Mouse (Mus musculus) liver, embryonic 12.5 days (tissue): ENCODE measurements around the gene R3hdm4. TPM values are rescaled to one million over a fixed set of nuclear protein-coding genes. Genes with fewer than 3 reads are reported as not detected.
"Not testable (repeated sequence)": the region's sequence is repeated elsewhere in the genome, so short reads cannot be mapped to it uniquely, and the experiment has no call there.

ENCODE experiments used
- ATAC-seq: fragments of 200-750 bp; cut with Nextera tagmentation; 2 replicates; pipeline ENCODE4 v1.8.0; 2017; ENCODE audit warnings: moderate number of reproducible peaks, mild to moderate bottlenecking, moderate library complexity
- H3K27ac ChIP-seq: fragments of 300-500 bp; sonication (generic); 2 replicates; pipeline ENCODE4 v1.5.1; 2016; ENCODE audit warnings: mild to moderate bottlenecking
- H3K27me3 ChIP-seq: fragments of 300-500 bp; sonication (generic); replicated peaks from 2 replicates; pipeline ENCODE4 v1.6.1; 2016; ENCODE audit warnings: mild to moderate bottlenecking, moderate library complexity
- H3K36me3 ChIP-seq: fragments of 300-500 bp; sonication (generic); 2 replicates; pipeline ENCODE4 v1.6.1; 2016; ENCODE audit warnings: mild to moderate bottlenecking, moderate library complexity
- H3K4me1 ChIP-seq: fragments of 300-500 bp; sonication (generic); 2 replicates; pipeline ENCODE4 v1.6.1; 2016
- H3K4me2 ChIP-seq: fragments of 300-500 bp; sonication (generic); 2 replicates; pipeline ENCODE4 v1.6.1; 2016; ENCODE audit warnings: mild to moderate bottlenecking, moderate library complexity
- H3K4me3 ChIP-seq: fragments of 300-500 bp; sonication (generic); 2 replicates; pipeline ENCODE4 v1.5.1; 2016; ENCODE audit warnings: mild to moderate bottlenecking, moderate library complexity
- H3K9ac ChIP-seq: fragments of 300-500 bp; sonication (generic); 2 replicates; pipeline ENCODE4 v1.6.1; 2016; ENCODE audit warnings: mild to moderate bottlenecking, moderate library complexity
- H3K9me3 ChIP-seq: fragments of 300-500 bp; sonication (generic); replicated peaks from 2 replicates; pipeline ENCODE4 v1.6.1; 2016; ENCODE audit warnings: mild to moderate bottlenecking, moderate library complexity
- WGBS: fragments of 180-500 bp; shearing (Covaris S2); methylation state at CpG from one replicate; pipeline ENCODE4 v1.1.7; 2016; ENCODE audit not compliant: insufficient replicate concordance; 5-methylcytosine and 5-hydroxymethylcytosine counted together
- polyA plus RNA-seq: library from polyadenylated mRNA; unstranded; fragments of >200 nt; fragmentation: Nextera tagmentation; extraction: Ambion mirVana; gene quantifications from 2 replicates; pipeline ENCODE4 v1.2.1, GENCODE M21; 2016

Gene R3hdm4
- 67.5 and 74.1 TPM in 2 replicates for polyA plus RNA-seq

GRCm38 (mm10) chr10:79920958-79921535 is at the start of gene R3hdm4:
Gene R3hdm4, minus strand, starts transcription at chr10:79921208.
- H3K4me3 ChIP-seq = peak within 1 kb of the TSS; percentile 30
- peaks cover 68% of the 10 kb centered on the region for H3K27me3 ChIP-seq
- no peak for ATAC-seq
- whole genome bisulfite sequencing = 11% methylated on average over 41 of the region's 41 CpGs
- no peak within 1 kb of the TSS; the same call in 1 of the 2 replicates for H3K9ac ChIP-seq
- H3K4me2 ChIP-seq = peak within 1 kb of the TSS; percentile 55
- no peak within 1 kb of the TSS for H3K27ac ChIP-seq
- H3K4me1 ChIP-seq = peaks cover 74% of the 10 kb centered on the region
- H3K9me3 ChIP-seq = no peaks in the 10 kb centered on the region
- no peaks in the 10 kb centered on the region for H3K36me3 ChIP-seq

- Histone ChIP-seq H3K36me3 (peaks cover 48% of the 10 kb centered on the region), H3K27me3 (peaks cover 62% of the 10 kb centered on the region), H3K4me2 (peak within 1 kb of the TSS; percentile 61), H3K9me3 (peaks cover 5% of the 10 kb centered on the region), H3K4me3 (peak within 1 kb of the TSS; percentile 36), H3K9ac (0 out of 2 replicates have a peak within 1 kb of the TSS, but pooled peaks have one; percentile 24), H3K4me1 (peaks cover 7% of the 10 kb centered on the region), H3K27ac (no peak within 1 kb of the TSS)
- 8% methylated on average over 47 of the region's 47 CpGs for WGBS
- no peak for ATAC-seq
Measured at GRCm38 (mm10) chr10:79970415-79971182, 49.6 kb upstream of the R3hdm4 start, which contains the start of gene Grin3b. Gene Grin3b, plus strand, starts transcription at chr10:79970715.

GRCm38 (mm10) chr10:79969124-79969568 is 48.1 kb upstream of the R3hdm4 start:
- H3K4me2 ChIP-seq = no peak overlapping the region
- H3K27me3 ChIP-seq = peaks cover 62% of the 10 kb centered on the region
- peaks cover 7% of the 10 kb centered on the region for H3K4me1 ChIP-seq
- no peak for ATAC-seq
- no peaks in the 10 kb centered on the region for H3K9me3 ChIP-seq
- H3K27ac ChIP-seq = no peak overlapping the region
- peaks cover 49% of the 10 kb centered on the region for H3K36me3 ChIP-seq
- WGBS = 30% methylated on average over 3 of the region's 3 CpGs
- no peak overlapping the region for H3K4me3 ChIP-seq
- no peak overlapping the region for H3K9ac ChIP-seq

- Histone ChIP-seq H3K4me3 (no peak overlapping the region), H3K36me3 (peaks cover 55% of the 10 kb centered on the region), H3K9me3 (no peaks in the 10 kb centered on the region), H3K27me3 (peaks cover 54% of the 10 kb centered on the region), H3K27ac (no peak overlapping the region), H3K4me1 (peaks cover 7% of the 10 kb centered on the region), H3K9ac (no peak overlapping the region), H3K4me2 (no peak overlapping the region)
- no peak for ATAC-seq
- 83% methylated on average over 1 of the region's 1 CpGs for WGBS
Measured at GRCm38 (mm10) chr10:79968181-79968580, 47.2 kb upstream of the R3hdm4 start.

GRCm38 (mm10) chr10:79966886-79967400 is 45.9 kb upstream of the R3hdm4 start:
- H3K27ac ChIP-seq = no peak overlapping the region
- peaks cover 67% of the 10 kb centered on the region for H3K36me3 ChIP-seq
- H3K9ac ChIP-seq = no peak overlapping the region
- 75% methylated on average over 5 of the region's 5 CpGs for WGBS
- no peak for ATAC-seq
- no peaks in the 10 kb centered on the region for H3K9me3 ChIP-seq
- no peak overlapping the region for H3K4me2 ChIP-seq
- H3K4me1 ChIP-seq = peaks cover 7% of the 10 kb centered on the region
- peaks cover 41% of the 10 kb centered on the region for H3K27me3 ChIP-seq
- no peak overlapping the region for H3K4me3 ChIP-seq

- 82% methylated on average over 5 of the region's 5 CpGs for WGBS
- H3K36me3 ChIP-seq = peaks cover 76% of the 10 kb centered on the region
- no peak for ATAC-seq
Measured at GRCm38 (mm10) chr10:79965325-79965724, 44.3 kb upstream of the R3hdm4 start.

GRCm38 (mm10) chr10:79964727-79965126 is 43.7 kb upstream of the R3hdm4 start:
- no peak for ATAC-seq
- Histone ChIP-seq H3K27me3 (peaks cover 19% of the 10 kb centered on the region), H3K36me3 (peaks cover 76% of the 10 kb centered on the region), H3K9ac (no peak overlapping the region), H3K27ac (no peak overlapping the region), H3K4me1 (peaks cover 16% of the 10 kb centered on the region), H3K4me2 (no peak overlapping the region), H3K4me3 (no peak overlapping the region), H3K9me3 (no peaks in the 10 kb centered on the region)
- WGBS = 86% methylated on average over 7 of the region's 7 CpGs

More at GRCm38 (mm10) chr10:79965325-79965724, 44.3 kb upstream of the R3hdm4 start:
- Histone ChIP-seq H3K4me3 (no peak overlapping the region), H3K9ac (no peak overlapping the region), H3K27me3 (peaks cover 25% of the 10 kb centered on the region), H3K27ac (no peak overlapping the region), H3K4me2 (no peak overlapping the region), H3K4me1 (peaks cover 15% of the 10 kb centered on the region), H3K9me3 (no peaks in the 10 kb centered on the region)

GRCm38 (mm10) chr10:79960671-79961294 is 39.8 kb upstream of the R3hdm4 start:
- H3K4me2 ChIP-seq = peak overlapping the region; percentile 91
- H3K27ac ChIP-seq = peak overlapping the region; percentile 75
- H3K9ac ChIP-seq = peak overlapping the region; percentile 87
- no peak for ATAC-seq
- WGBS = 10% methylated on average over 10 of the region's 10 CpGs
- peak overlapping the region; percentile 90 for H3K4me3 ChIP-seq
- no peaks in the 10 kb centered on the region for H3K9me3 ChIP-seq
- H3K27me3 ChIP-seq = no peaks in the 10 kb centered on the region
- peaks cover 34% of the 10 kb centered on the region for H3K4me1 ChIP-seq
- peaks cover 47% of the 10 kb centered on the region for H3K36me3 ChIP-seq

GRCm38 (mm10) chr10:79959847-79960601 is 39.0 kb upstream of the R3hdm4 start, which contains the start of gene Wdr18:
Gene Wdr18, plus strand, starts transcription at chr10:79960152.
- peak; percentile 95 for ATAC-seq
- under 1% methylated on average over 61 of the region's 61 CpGs for WGBS
- H3K36me3 ChIP-seq = peaks cover 39% of the 10 kb centered on the region
- H3K27ac ChIP-seq = peak within 1 kb of the TSS; percentile 75
- H3K4me2 ChIP-seq = peak within 1 kb of the TSS; percentile 91
- H3K27me3 ChIP-seq = no peaks in the 10 kb centered on the region
- peaks cover 34% of the 10 kb centered on the region for H3K4me1 ChIP-seq
- H3K9ac ChIP-seq = peak within 1 kb of the TSS; percentile 87
- no peaks in the 10 kb centered on the region for H3K9me3 ChIP-seq
- peak within 1 kb of the TSS; percentile 90 for H3K4me3 ChIP-seq

GRCm38 (mm10) chr10:79959412-79959811 is 38.4 kb upstream of the R3hdm4 start:
- not testable (repeated sequence) for ATAC-seq, H3K9ac ChIP-seq, H3K27me3 ChIP-seq, H3K9me3 ChIP-seq, H3K27ac ChIP-seq
- peaks cover 34% of the 10 kb centered on the region for H3K4me1 ChIP-seq
- peak overlapping the region; percentile 91 for H3K4me2 ChIP-seq
- peak overlapping the region; percentile 90; the same call in 1 of the 2 replicates for H3K4me3 ChIP-seq
- WGBS = 31% methylated on average over 10 of the region's 10 CpGs
- H3K36me3 ChIP-seq = peaks cover 33% of the 10 kb centered on the region

- WGBS = 19% methylated on average over 21 of the region's 21 CpGs
Measured at GRCm38 (mm10) chr10:79958140-79958816, 37.3 kb upstream of the R3hdm4 start.

More at GRCm38 (mm10) chr10:79958140-79958816, 37.3 kb upstream of the R3hdm4 start:
- no peaks in the 10 kb centered on the region for H3K9me3 ChIP-seq
- no peak for ATAC-seq
- no peaks in the 10 kb centered on the region for H3K27me3 ChIP-seq
- peaks cover 24% of the 10 kb centered on the region for H3K36me3 ChIP-seq
- no peak overlapping the region for H3K27ac ChIP-seq
- H3K4me3 ChIP-seq = no peak overlapping the region
- H3K4me1 ChIP-seq = peaks cover 38% of the 10 kb centered on the region
- H3K4me2 ChIP-seq = peak overlapping the region; percentile 48
- no peak overlapping the region for H3K9ac ChIP-seq
